Comparison of ENCODE assay signal across 9 mouse cellular contexts in genomic region chr17:28287980-28288379, GRCm38 (mm10). TPM values are rescaled to one million over a fixed set of nuclear protein-coding genes. Genes with fewer than 3 reads are reported as not detected.
DNase-seq lines count a peak whose midpoint lies in the region; ATAC-seq and TF ChIP-seq lines count a peak whose summit lies in the region.
"Had no signal": no experiment of that assay in that cellular context is flagged by ENCODE, and none has a peak within 500 bp of the region (broad histone marks: within the 10 kb centered on the region; RNA-seq: fewer than 3 reads in every experiment).

No protein-coding gene starts in this region.

- H3K9ac ChIP-seq in midbrain, embryonic 14.5 days (replicated peaks; ENCODE audit: low read length) = no peak overlapping the region
- no peak overlapping the region for H3K9ac ChIP-seq in midbrain, embryonic 16.5 days (ENCODE audit: low read depth, low read length)
- H3K9ac ChIP-seq in intestine, postnatal 0 days (ENCODE audit: low read depth, low read length) = no peak overlapping the region

- no peaks in the 10 kb centered on the region for H3K27me3 ChIP-seq in midbrain, embryonic 14.5 days (ENCODE audit: control insufficient read depth, insufficient read depth, low read length)
- H3K27me3 ChIP-seq in midbrain, embryonic 16.5 days (ENCODE audit: control insufficient read depth, insufficient read depth, low read depth, low read length) = no peaks in the 10 kb centered on the region
- no peaks in the 10 kb centered on the region for H3K27me3 ChIP-seq in intestine, postnatal 0 days (replicated peaks; ENCODE audit: control insufficient read depth, insufficient read depth, low read length)

- peak overlapping the region; percentile 12; the same call in 1 of the 2 replicates for H3K27ac ChIP-seq in gastrocnemius, adult 2 months
- H3K27ac ChIP-seq in midbrain, embryonic 14.5 days (replicated peaks; ENCODE audit: low read depth, low read length) = no peak overlapping the region
- no peak overlapping the region for H3K27ac ChIP-seq in midbrain, embryonic 16.5 days (ENCODE audit: low read length)
- H3K27ac ChIP-seq in intestine, postnatal 0 days (ENCODE audit: low read depth, low read length) = peak overlapping the region; percentile 57; the same call in 1 of the 2 replicates

- intact Hi-C loops in gastrocnemius, adult 2 months (cut with DNase I) = no loop called here

- TF ChIP-seq CTCF in gastrocnemius, adult 2 months (IDR thresholded peaks at IDR 0.05) = peak; percentile 48
- peak; percentile 72 for TF ChIP-seq CTCF in intestine, postnatal 0 days (IDR thresholded peaks at IDR 0.05; ENCODE audit: low read depth)

- H3K36me3 ChIP-seq in midbrain, embryonic 14.5 days (ENCODE audit: control insufficient read depth, insufficient read depth, low read length) = no peaks in the 10 kb centered on the region
- H3K36me3 ChIP-seq in midbrain, embryonic 16.5 days (ENCODE audit: control insufficient read depth, insufficient read depth, low read length) = no peaks in the 10 kb centered on the region
- H3K36me3 ChIP-seq in intestine, postnatal 0 days (ENCODE audit: control insufficient read depth, insufficient read depth) = peaks cover 6% of the 10 kb centered on the region; the same call in 1 of the 2 replicates

- no peaks in the 10 kb centered on the region for H3K9me3 ChIP-seq in midbrain, embryonic 14.5 days (ENCODE audit: control insufficient read depth, low read length)
- H3K9me3 ChIP-seq in midbrain, embryonic 16.5 days (replicated peaks; ENCODE audit: control insufficient read depth, low read length, poor library complexity, severe bottlenecking) = no peaks in the 10 kb centered on the region
- no peaks in the 10 kb centered on the region for H3K9me3 ChIP-seq in intestine, postnatal 0 days (ENCODE audit: control insufficient read depth)

- ATAC-seq in midbrain, embryonic 14.5 days (ENCODE audit: low FRiP score, low TSS enrichment) = no peak
- no peak for ATAC-seq in midbrain, embryonic 16.5 days
- peak; percentile 71 for ATAC-seq in intestine, postnatal 0 days

- H3K4me1 ChIP-seq in midbrain, embryonic 14.5 days (ENCODE audit: control insufficient read depth, insufficient read depth, low read length) = no peaks in the 10 kb centered on the region
- no peaks in the 10 kb centered on the region for H3K4me1 ChIP-seq in midbrain, embryonic 16.5 days (ENCODE audit: control insufficient read depth, insufficient read depth, low read length)
- H3K4me1 ChIP-seq in intestine, postnatal 0 days (replicated peaks; ENCODE audit: control insufficient read depth, insufficient read depth, low read length) = 0 out of 2 replicates have a peak, but pooled peaks cover 6% of the 10 kb centered on the region

- WGBS in midbrain, embryonic 14.5 days = 70% methylated on average over 5 of the region's 5 CpGs
- 61% methylated on average over 5 of the region's 5 CpGs for WGBS in midbrain, embryonic 16.5 days
- WGBS in intestine, postnatal 0 days = 39% methylated on average over 5 of the region's 5 CpGs

- no peak for DNase-seq in gastrocnemius, adult 2 months
- DNase-seq in gastrocnemius, postnatal 10 days = no peak
- peak; percentile 41 for DNase-seq in midbrain, embryonic 14.5 days
- peak; percentile 71 for DNase-seq in thymus, postnatal 0 days (ENCODE audit: low spot score)
- DNase-seq in kidney, adult 11 months = no peak
- no peak for DNase-seq in spleen, adult 12 weeks (ENCODE audit: low spot score)
- DNase-seq: cerebellum, adult 9-10 months had no signal

- H3K4me2 ChIP-seq in midbrain, embryonic 14.5 days (ENCODE audit: low read length) = no peak overlapping the region
- H3K4me2 ChIP-seq in midbrain, embryonic 16.5 days (ENCODE audit: low read length) = no peak overlapping the region
- H3K4me2 ChIP-seq in intestine, postnatal 0 days (replicated peaks; ENCODE audit: low read depth) = no peak overlapping the region; the same call in 1 of the 2 replicates

- no peak overlapping the region for H3K4me3 ChIP-seq in gastrocnemius, adult 2 months
- no peak overlapping the region for H3K4me3 ChIP-seq in midbrain, embryonic 14.5 days (replicated peaks; ENCODE audit: low read depth, low read length)
- no peak overlapping the region for H3K4me3 ChIP-seq in midbrain, embryonic 16.5 days (ENCODE audit: low read depth, low read length)
- H3K4me3 ChIP-seq in intestine, postnatal 0 days (ENCODE audit: low read depth, low read length) = no peak overlapping the region

RNA-seq across cellular contexts. Expression of gene Fance, which starts 25.3 kb away (rescaled TPM):
- total RNA-seq in gastrocnemius, adult 2 months (2021) = 10 to 100 TPM in 1 of 2 experiments, 1 to 10 TPM in 1; 9.4 to 11.2 TPM
- 10 to 100 TPM; 14.8 to 20.1 TPM for total RNA-seq in gastrocnemius, postnatal 10 days (2021)
- polyA plus RNA-seq in midbrain, embryonic 14.5 days (2014; fragmentation: Nextera tagmentation; extraction: Ambion mirVana) = 19.5 and 24.3 TPM in 2 replicates
- polyA plus RNA-seq in midbrain, embryonic 16.5 days (2015; fragmentation: Nextera tagmentation; extraction: Ambion mirVana) = 25.2 and 26.3 TPM in 2 replicates
- 10.3 and 11.0 TPM in 2 replicates for polyA plus RNA-seq in intestine, postnatal 0 days (2015; fragmentation: Nextera tagmentation; extraction: Ambion mirVana)
- polyA plus RNA-seq in thymus, postnatal 0 days (2015; fragmentation: Nextera tagmentation; extraction: Ambion mirVana) = 20.7 and 27.6 TPM in 2 replicates

RNA-seq across cellular contexts. Expression of gene Rpl10a, which starts 40.3 kb away (rescaled TPM):
- 100 to 1,000 TPM; 382 to 410 TPM for total RNA-seq in gastrocnemius, adult 2 months (2021)
- 100 to 1,000 TPM; 699 to 738 TPM for total RNA-seq in gastrocnemius, postnatal 10 days (2021)
- polyA plus RNA-seq in midbrain, embryonic 14.5 days (2014; fragmentation: Nextera tagmentation; extraction: Ambion mirVana) = 401 and 423 TPM in 2 replicates
- polyA plus RNA-seq in midbrain, embryonic 16.5 days (2015; fragmentation: Nextera tagmentation; extraction: Ambion mirVana) = 304 and 312 TPM in 2 replicates
- polyA plus RNA-seq in intestine, postnatal 0 days (2015; fragmentation: Nextera tagmentation; extraction: Ambion mirVana) = 383 and 417 TPM in 2 replicates
- polyA plus RNA-seq in thymus, postnatal 0 days (2015; fragmentation: Nextera tagmentation; extraction: Ambion mirVana) = 790 and 815 TPM in 2 replicates

RNA-seq across cellular contexts. Expression of gene Ppard, which starts 55.5 kb away (rescaled TPM):
- 10 to 100 TPM; 29.1 to 30.7 TPM for total RNA-seq in gastrocnemius, adult 2 months (2021)
- total RNA-seq in gastrocnemius, postnatal 10 days (2021) = 10 to 100 TPM; 30.2 to 31.5 TPM
- 1.2 and 1.5 TPM in 2 replicates for polyA plus RNA-seq in midbrain, embryonic 14.5 days (2014; fragmentation: Nextera tagmentation; extraction: Ambion mirVana)
- polyA plus RNA-seq in midbrain, embryonic 16.5 days (2015; fragmentation: Nextera tagmentation; extraction: Ambion mirVana) = 1.2 and 1.6 TPM in 2 replicates
- 1.7 and 2.1 TPM in 2 replicates for polyA plus RNA-seq in intestine, postnatal 0 days (2015; fragmentation: Nextera tagmentation; extraction: Ambion mirVana)
- polyA plus RNA-seq in thymus, postnatal 0 days (2015; fragmentation: Nextera tagmentation; extraction: Ambion mirVana) = 2.3 and 3.0 TPM in 2 replicates

Comparison
In these comparisons a context has a peak if more than half of its experiments do, and no peak if none do; other contexts are left out.
1. DNase-seq: peak in midbrain, embryonic 14.5 days (single experiment) and thymus, postnatal 0 days (single experiment); none in gastrocnemius, adult 2 months (single experiment), gastrocnemius, postnatal 10 days (single experiment), kidney, adult 11 months (single experiment) and spleen, adult 12 weeks (single experiment).
2. H3K27ac ChIP-seq: peak in gastrocnemius, adult 2 months (single experiment) and intestine, postnatal 0 days (single experiment); none in midbrain, embryonic 14.5 days (single experiment) and midbrain, embryonic 16.5 days (single experiment).